Mouse (Mus musculus) gastrocnemius, adult 8-10 months (tissue): Measurements from ENCODE around the gene St6gal1. TPM values are rescaled to one million over a fixed set of nuclear protein-coding genes. Genes with fewer than 3 reads are reported as not detected.

ENCODE experiments used
- DNase-seq, 2 experiments: peaks; one replicate each; pipeline ENCODE4 v3.0.0; 2022; ENCODE audit warnings: low spot score in 2 of 2
- total RNA-seq, 4 experiments: library from RNA; stranded (reverse); gene quantifications; 2 replicates each; pipeline ENCODE4 v1.2.4; 2022

The St6gal1 gene
- total RNA-seq, 4 experiments from 2014 or later = 1.6 to 4.1 (median 3.4) TPM

GRCm38 (mm10) chr16:23223166-23223870 lies 1.2 kb upstream of the St6gal1 start:
- no peak for DNase-seq

- DNase-seq = no peak
Measured at GRCm38 (mm10) chr16:23223871-23224469, 570 bp upstream of the St6gal1 start.

GRCm38 (mm10) chr16:23225069-23225721 lies 655 bp downstream of the St6gal1 start:
- peak in 1 of 2 experiments; percentile 15 for DNase-seq

- DNase-seq = peak in 1 of 2 experiments; percentile 10
Measured at GRCm38 (mm10) chr16:23225821-23226600, 1.5 kb downstream of the St6gal1 start.

- no peak for DNase-seq
Measured at GRCm38 (mm10) chr16:23226601-23227351, 2.2 kb downstream of the St6gal1 start.

GRCm38 (mm10) chr16:23227851-23228250 lies 3.3 kb downstream of the St6gal1 start:
- DNase-seq = no peak

GRCm38 (mm10) chr16:23228486-23228885 lies 3.9 kb downstream of the St6gal1 start:
- DNase-seq = no peak

- DNase-seq = no peak
Measured at GRCm38 (mm10) chr16:23229945-23230344, 5.4 kb downstream of the St6gal1 start.

- DNase-seq = no peak
Measured at GRCm38 (mm10) chr16:23231168-23231567, 6.6 kb downstream of the St6gal1 start.

GRCm38 (mm10) chr16:23232691-23233090 lies 8.2 kb downstream of the St6gal1 start:
- no peak for DNase-seq

- peak in 1 of 2 experiments; percentile 14 for DNase-seq
Measured at GRCm38 (mm10) chr16:23233496-23233895, 9.0 kb downstream of the St6gal1 start.

- no peak for DNase-seq
Measured at GRCm38 (mm10) chr16:23234557-23234956, 10.0 kb downstream of the St6gal1 start.

- DNase-seq = no peak
Measured at GRCm38 (mm10) chr16:23235173-23235694, 10.7 kb downstream of the St6gal1 start.

GRCm38 (mm10) chr16:23239583-23239982 lies 15.0 kb downstream of the St6gal1 start:
- DNase-seq = no peak

GRCm38 (mm10) chr16:23240049-23240949 lies 15.8 kb downstream of the St6gal1 start:
- peak; percentile 80 to 86 for DNase-seq

GRCm38 (mm10) chr16:23240950-23241259 lies 16.4 kb downstream of the St6gal1 start:
- no peak for DNase-seq

- no peak for DNase-seq
Measured at GRCm38 (mm10) chr16:23243726-23244425, 19.3 kb downstream of the St6gal1 start.

- no peak for DNase-seq
Measured at GRCm38 (mm10) chr16:23244486-23244885, 19.9 kb downstream of the St6gal1 start.

- DNase-seq = no peak
Measured at GRCm38 (mm10) chr16:23249285-23249684, 24.7 kb downstream of the St6gal1 start.
